ENCODE assay signal across 20 mouse cellular contexts in the genomic region with DNA sequence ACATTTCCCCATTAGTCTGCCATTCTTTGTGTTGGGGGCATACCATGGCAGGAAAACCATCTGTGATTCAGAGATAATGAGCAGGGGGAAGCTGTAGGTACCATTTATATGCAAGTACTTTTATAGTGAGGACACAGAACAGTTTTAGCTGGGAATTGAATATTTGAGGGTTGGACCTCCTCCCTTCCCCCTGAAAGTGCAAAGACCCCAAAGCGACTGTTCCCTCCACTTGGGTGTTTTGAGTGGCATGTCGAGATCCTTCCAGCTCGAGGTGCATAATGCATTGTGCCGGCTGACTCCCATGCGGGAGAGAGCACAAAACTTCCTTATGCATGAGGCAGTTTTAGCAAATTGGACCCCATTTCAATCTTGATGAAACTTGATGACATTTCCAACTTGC.
DNase-seq lines count a peak whose midpoint lies in the region; ATAC-seq lines count a peak whose summit lies in the region.
"Had no signal": no experiment of that assay in that cellular context is flagged by ENCODE, and none has a peak within 500 bp of the region (broad histone marks: within the 10 kb centered on the region; RNA-seq: fewer than 3 reads in every experiment).

No protein-coding gene starts in this region.

- H3K27ac ChIP-seq in forebrain, embryonic 13.5 days, result no peak overlapping the region
- no peak overlapping the region for H3K27ac ChIP-seq in forebrain, embryonic 10.5 days
- H3K27ac ChIP-seq in forebrain, embryonic 15.5 days (replicated peaks), result 0 out of 2 replicates have a peak overlapping the region, but pooled peaks have one; percentile 10
- no peak overlapping the region for H3K27ac ChIP-seq in forebrain, embryonic 12.5 days
- no peak overlapping the region for H3K27ac ChIP-seq in forebrain, embryonic 16.5 days (ENCODE audit: low read length)
- no peak overlapping the region for H3K27ac ChIP-seq in midbrain, embryonic 15.5 days
- H3K27ac ChIP-seq: embryonic facial prominence, embryonic 13.5 days; embryonic facial prominence, embryonic 15.5 days had no signal

- no peak overlapping the region for H3K4me3 ChIP-seq in forebrain, embryonic 13.5 days
- H3K4me3 ChIP-seq in forebrain, embryonic 10.5 days, result no peak overlapping the region
- H3K4me3 ChIP-seq in forebrain, embryonic 15.5 days, result no peak overlapping the region
- no peak overlapping the region for H3K4me3 ChIP-seq in forebrain, embryonic 12.5 days (replicated peaks)
- H3K4me3 ChIP-seq in forebrain, embryonic 16.5 days (replicated peaks; ENCODE audit: low read length), result no peak overlapping the region
- no peak overlapping the region for H3K4me3 ChIP-seq in midbrain, embryonic 15.5 days
- H3K4me3 ChIP-seq: embryonic facial prominence, embryonic 13.5 days; embryonic facial prominence, embryonic 15.5 days; erythroblast, embryonic 14.5 days had no signal

- H3K9ac ChIP-seq in forebrain, embryonic 13.5 days, result no peak overlapping the region
- H3K9ac ChIP-seq in forebrain, embryonic 15.5 days (replicated peaks), result no peak overlapping the region
- H3K9ac ChIP-seq in forebrain, embryonic 12.5 days, result no peak overlapping the region
- H3K9ac ChIP-seq in forebrain, embryonic 16.5 days (replicated peaks; ENCODE audit: low read depth, low read length), result no peak overlapping the region
- H3K9ac ChIP-seq in midbrain, embryonic 15.5 days, result no peak overlapping the region
- H3K9ac ChIP-seq: embryonic facial prominence, embryonic 13.5 days; embryonic facial prominence, embryonic 15.5 days had no signal

- peak; percentile 55; the same call in 1 of the 2 replicates for ATAC-seq in forebrain, embryonic 13.5 days
- ATAC-seq in forebrain, embryonic 15.5 days (replicated peaks), result no peak; the same call in 1 of the 2 replicates
- ATAC-seq in forebrain, embryonic 12.5 days (ENCODE audit: low FRiP score), result no peak
- peak; percentile 64; the same call in 1 of the 2 replicates for ATAC-seq in forebrain, embryonic 16.5 days
- ATAC-seq in midbrain, embryonic 15.5 days (replicated peaks), result no peak

- no peak overlapping the region for H3K4me2 ChIP-seq in forebrain, embryonic 13.5 days
- no peak overlapping the region for H3K4me2 ChIP-seq in forebrain, embryonic 15.5 days (replicated peaks)
- H3K4me2 ChIP-seq in forebrain, embryonic 12.5 days, result no peak overlapping the region
- H3K4me2 ChIP-seq in forebrain, embryonic 16.5 days (ENCODE audit: low read length), result no peak overlapping the region
- no peak overlapping the region for H3K4me2 ChIP-seq in midbrain, embryonic 15.5 days
- H3K4me2 ChIP-seq: embryonic facial prominence, embryonic 13.5 days; embryonic facial prominence, embryonic 15.5 days had no signal

- 55% methylated on average over 5 of the region's 5 CpGs for WGBS in forebrain, embryonic 13.5 days
- 91% methylated on average over 5 of the region's 5 CpGs for WGBS in forebrain, embryonic 10.5 days
- 29% methylated on average over 5 of the region's 5 CpGs for WGBS in forebrain, embryonic 15.5 days
- 48% methylated on average over 5 of the region's 5 CpGs for WGBS in forebrain, embryonic 12.5 days
- 29% methylated on average over 5 of the region's 5 CpGs for WGBS in forebrain, embryonic 16.5 days
- WGBS in midbrain, embryonic 15.5 days, result 63% methylated on average over 5 of the region's 5 CpGs

- no peaks in the 10 kb centered on the region for H3K27me3 ChIP-seq in forebrain, embryonic 13.5 days
- H3K27me3 ChIP-seq in forebrain, embryonic 10.5 days (ENCODE audit: poor library complexity, severe bottlenecking), result no peaks in the 10 kb centered on the region
- no peaks in the 10 kb centered on the region for H3K27me3 ChIP-seq in forebrain, embryonic 15.5 days
- H3K27me3 ChIP-seq in forebrain, embryonic 12.5 days, result no peaks in the 10 kb centered on the region
- no peaks in the 10 kb centered on the region; the same call in 1 of the 2 replicates for H3K27me3 ChIP-seq in forebrain, embryonic 16.5 days (replicated peaks; ENCODE audit: control insufficient read depth, insufficient read depth, low read length)
- no peaks in the 10 kb centered on the region for H3K27me3 ChIP-seq in midbrain, embryonic 15.5 days (replicated peaks)
- H3K27me3 ChIP-seq: embryonic facial prominence, embryonic 13.5 days; embryonic facial prominence, embryonic 15.5 days had no signal

- peaks cover 25% of the 10 kb centered on the region for H3K4me1 ChIP-seq in forebrain, embryonic 13.5 days
- H3K4me1 ChIP-seq in forebrain, embryonic 10.5 days, result peaks cover 2% of the 10 kb centered on the region; the same call in 1 of the 2 replicates
- H3K4me1 ChIP-seq in forebrain, embryonic 15.5 days, result peaks cover 13% of the 10 kb centered on the region
- 0 out of 2 replicates have a peak, but pooled peaks cover 3% of the 10 kb centered on the region for H3K4me1 ChIP-seq in forebrain, embryonic 12.5 days
- peaks cover 16% of the 10 kb centered on the region for H3K4me1 ChIP-seq in forebrain, embryonic 16.5 days (replicated peaks; ENCODE audit: control insufficient read depth, insufficient read depth, low read length)
- no peaks in the 10 kb centered on the region for H3K4me1 ChIP-seq in midbrain, embryonic 15.5 days
- H3K4me1 ChIP-seq: embryonic facial prominence, embryonic 13.5 days; embryonic facial prominence, embryonic 15.5 days had no signal

- H3K9me3 ChIP-seq in forebrain, embryonic 13.5 days (replicated peaks), result no peaks in the 10 kb centered on the region
- no peaks in the 10 kb centered on the region for H3K9me3 ChIP-seq in forebrain, embryonic 10.5 days
- H3K9me3 ChIP-seq in forebrain, embryonic 15.5 days, result no peaks in the 10 kb centered on the region
- H3K9me3 ChIP-seq in forebrain, embryonic 12.5 days, result no peaks in the 10 kb centered on the region
- no peaks in the 10 kb centered on the region for H3K9me3 ChIP-seq in forebrain, embryonic 16.5 days (ENCODE audit: control insufficient read depth, low read length)
- H3K9me3 ChIP-seq in midbrain, embryonic 15.5 days, result no peaks in the 10 kb centered on the region
- H3K9me3 ChIP-seq: embryonic facial prominence, embryonic 13.5 days; embryonic facial prominence, embryonic 15.5 days had no signal

- H3K36me3 ChIP-seq in forebrain, embryonic 13.5 days (ENCODE audit: poor library complexity, severe bottlenecking), result no peaks in the 10 kb centered on the region
- no peaks in the 10 kb centered on the region for H3K36me3 ChIP-seq in forebrain, embryonic 10.5 days (replicated peaks)
- no peaks in the 10 kb centered on the region for H3K36me3 ChIP-seq in forebrain, embryonic 15.5 days
- no peaks in the 10 kb centered on the region for H3K36me3 ChIP-seq in forebrain, embryonic 12.5 days (replicated peaks)
- H3K36me3 ChIP-seq in forebrain, embryonic 16.5 days (ENCODE audit: control insufficient read depth, insufficient read depth), result no peaks in the 10 kb centered on the region
- H3K36me3 ChIP-seq in midbrain, embryonic 15.5 days (replicated peaks), result no peaks in the 10 kb centered on the region
- H3K36me3 ChIP-seq: embryonic facial prominence, embryonic 13.5 days; embryonic facial prominence, embryonic 15.5 days had no signal

- no peak for DNase-seq in forebrain, embryonic 10.5 days (ENCODE audit: extremely low spot score, low spot score)
- DNase-seq in lung, postnatal 10 days, result no peak
- DNase-seq: adrenal gland, adult 2 months; adrenal gland, postnatal 10 days; adrenal gland, postnatal 25 days; cerebellum, adult 11 months; cerebellum, adult 18-20 months; cerebellum, adult 8-10 months; cerebellum, adult 9-11 months; cerebellum, postnatal 14 days; cerebellum, postnatal 36 days; embryo, embryonic 11 days had no signal

Comparison
In these comparisons a context has a peak if more than half of its experiments do, and no peak if none do; other contexts are left out.
1. ATAC-seq: peak in forebrain, embryonic 13.5 days (single experiment) and forebrain, embryonic 16.5 days (single experiment); none in forebrain, embryonic 15.5 days (single experiment), forebrain, embryonic 12.5 days (single experiment) and midbrain, embryonic 15.5 days (single experiment).